Mouse (Mus musculus) splenic B cell, adult 2 months (primary cell): ENCODE measurements around the gene Pin4.

Source experiments
- DNase-seq: peaks from one replicate; pipeline ENCODE4 v3.0.0-alpha.2; 2011; ENCODE audit warnings: low read depth, low spot score
- H3K27me3 ChIP-seq: 2 replicates; pipeline ENCODE4 v1.6.1; 2012; ENCODE audit warnings: mild to moderate bottlenecking, low read length, moderate library complexity, mixed read lengths; ENCODE audit not compliant: control insufficient read depth, poor library complexity, insufficient read depth, severe bottlenecking
- H3K36me3 ChIP-seq: 2 replicates; pipeline ENCODE4 v1.6.1; 2012; ENCODE audit warnings: mild to moderate bottlenecking, low read length, moderate library complexity, mixed read lengths; ENCODE audit not compliant: control insufficient read depth, poor library complexity, insufficient read depth, severe bottlenecking

The Pin4 gene

GRCm38 (mm10) chrX:102119042-102119864, at the start of gene Pin4:
Pin4 (plus strand) TSS chrX:102119447.
- H3K27me3 ChIP-seq = no peaks in the 10 kb centered on the region

GRCm38 (mm10) chrX:102070591-102071471, 48.4 kb upstream of the Pin4 start, which contains the start of gene Rtl5:
Rtl5 (minus strand) TSS chrX:102071304.
- DNase-seq = peak; percentile 52
- Histone ChIP-seq H3K27me3 (no peaks in the 10 kb centered on the region), H3K36me3 (no peaks in the 10 kb centered on the region)

More at GRCm38 (mm10) chrX:102119042-102119864, at the start of gene Pin4:
- H3K36me3 ChIP-seq = no peaks in the 10 kb centered on the region
- DNase-seq = peak; percentile 97

- Histone ChIP-seq H3K27me3 (no peaks in the 10 kb centered on the region), H3K36me3 (no peaks in the 10 kb centered on the region)
- DNase-seq = no peak
Measured at GRCm38 (mm10) chrX:102071517-102071916, 47.7 kb upstream of the Pin4 start.

GRCm38 (mm10) chrX:102073605-102074325, 45.5 kb upstream of the Pin4 start:
- no peaks in the 10 kb centered on the region for H3K36me3 ChIP-seq
- DNase-seq = no peak

GRCm38 (mm10) chrX:102074435-102074834, 44.8 kb upstream of the Pin4 start:
- Histone ChIP-seq H3K27me3 (no peaks in the 10 kb centered on the region), H3K36me3 (no peaks in the 10 kb centered on the region)
- DNase-seq = no peak

More at GRCm38 (mm10) chrX:102073605-102074325, 45.5 kb upstream of the Pin4 start:
- no peaks in the 10 kb centered on the region for H3K27me3 ChIP-seq

- Histone ChIP-seq H3K36me3 (no peaks in the 10 kb centered on the region), H3K27me3 (no peaks in the 10 kb centered on the region)
- DNase-seq = no peak
Measured at GRCm38 (mm10) chrX:102075158-102075557, 44.1 kb upstream of the Pin4 start.

- no peak for DNase-seq
- no peaks in the 10 kb centered on the region for H3K36me3 ChIP-seq
- no peaks in the 10 kb centered on the region for H3K27me3 ChIP-seq
Measured at GRCm38 (mm10) chrX:102076886-102077765, 42.1 kb upstream of the Pin4 start.

GRCm38 (mm10) chrX:102081076-102081475, 38.2 kb upstream of the Pin4 start:
- DNase-seq = no peak
- no peaks in the 10 kb centered on the region for H3K36me3 ChIP-seq
- H3K27me3 ChIP-seq = no peaks in the 10 kb centered on the region

GRCm38 (mm10) chrX:102081573-102082279, 37.5 kb upstream of the Pin4 start:
- Histone ChIP-seq H3K27me3 (no peaks in the 10 kb centered on the region), H3K36me3 (no peaks in the 10 kb centered on the region)

GRCm38 (mm10) chrX:102082340-102082739, 36.9 kb upstream of the Pin4 start:
- DNase-seq = no peak
- Histone ChIP-seq H3K36me3 (no peaks in the 10 kb centered on the region), H3K27me3 (no peaks in the 10 kb centered on the region)

More at GRCm38 (mm10) chrX:102081573-102082279, 37.5 kb upstream of the Pin4 start:
- no peak for DNase-seq

GRCm38 (mm10) chrX:102085798-102086443, 33.3 kb upstream of the Pin4 start:
- no peak for DNase-seq
- Histone ChIP-seq H3K36me3 (no peaks in the 10 kb centered on the region), H3K27me3 (no peaks in the 10 kb centered on the region)

- Histone ChIP-seq H3K36me3 (no peaks in the 10 kb centered on the region), H3K27me3 (no peaks in the 10 kb centered on the region)
- DNase-seq = no peak
Measured at GRCm38 (mm10) chrX:102090605-102091004, 28.6 kb upstream of the Pin4 start.

GRCm38 (mm10) chrX:102094381-102094904, 24.8 kb upstream of the Pin4 start:
- peak; percentile 43 for DNase-seq
- Histone ChIP-seq H3K27me3 (no peaks in the 10 kb centered on the region), H3K36me3 (no peaks in the 10 kb centered on the region)
